ENCODE assay signal across 17 mouse cellular contexts in the genomic region with DNA sequence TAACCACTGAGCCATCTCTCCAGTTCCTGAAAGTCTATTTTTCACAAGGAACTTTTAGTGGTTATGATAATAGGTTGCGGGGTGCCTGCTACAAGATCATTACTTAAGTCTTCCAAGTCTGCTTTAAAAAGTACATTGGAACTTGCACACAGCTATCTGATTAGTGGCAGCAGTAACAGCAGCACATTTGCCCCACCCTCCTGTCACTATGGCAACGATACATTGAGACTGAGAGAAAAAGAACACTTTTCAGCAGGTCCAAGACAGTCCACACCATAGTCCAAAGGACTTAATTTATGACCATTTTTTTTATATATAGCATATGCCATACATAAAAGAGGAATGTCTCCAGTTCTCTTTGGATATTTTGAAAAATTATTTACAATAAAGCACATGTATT. TPM values are rescaled to one million over a fixed set of nuclear protein-coding genes. Genes with fewer than 3 reads are reported as not detected.
DNase-seq lines count a peak whose midpoint lies in the region; ATAC-seq lines count a peak whose summit lies in the region.
"Had no signal": no experiment of that assay in that cellular context is flagged by ENCODE, and none has a peak within 500 bp of the region (broad histone marks: within the 10 kb centered on the region; RNA-seq: fewer than 3 reads in every experiment).

No protein-coding gene starts in this region.

- no peak overlapping the region for H3K4me2 ChIP-seq in midbrain, embryonic 14.5 days (ENCODE audit: low read length)
- no peak overlapping the region for H3K4me2 ChIP-seq in midbrain, embryonic 16.5 days (ENCODE audit: low read length)
- H3K4me2 ChIP-seq in liver, embryonic 11.5 days, result no peak overlapping the region
- no peak overlapping the region for H3K4me2 ChIP-seq in stomach, embryonic 16.5 days (ENCODE audit: low read depth, low read length)
- H3K4me2 ChIP-seq: limb, embryonic 15.5 days; midbrain, embryonic 13.5 days; neural tube, embryonic 12.5 days had no signal

- no peaks in the 10 kb centered on the region for H3K4me1 ChIP-seq in midbrain, embryonic 14.5 days (ENCODE audit: control insufficient read depth, insufficient read depth, low read length)
- H3K4me1 ChIP-seq in midbrain, embryonic 16.5 days (ENCODE audit: control insufficient read depth, insufficient read depth, low read length), result no peaks in the 10 kb centered on the region
- peaks cover 10% of the 10 kb centered on the region for H3K4me1 ChIP-seq in liver, embryonic 11.5 days (replicated peaks; ENCODE audit: control insufficient read depth, insufficient read depth, low read length)
- H3K4me1 ChIP-seq in stomach, embryonic 16.5 days (ENCODE audit: control insufficient read depth, insufficient read depth, low read length), result peaks cover 4% of the 10 kb centered on the region; the same call in 1 of the 2 replicates
- H3K4me1 ChIP-seq: midbrain, embryonic 13.5 days had no signal

- ATAC-seq in midbrain, embryonic 14.5 days (ENCODE audit: low FRiP score, low TSS enrichment), result no peak
- no peak for ATAC-seq in midbrain, embryonic 16.5 days
- ATAC-seq in common myeloid progenitor, adult 5-6 weeks (replicated peaks; ENCODE audit: low read depth, poor library complexity, severe bottlenecking), result peak; percentile 46
- ATAC-seq in liver, embryonic 11.5 days (replicated peaks; ENCODE audit: low FRiP score), result 0 out of 2 replicates have a peak, but pooled peaks have one; percentile 18
- peak; percentile 38; the same call in 1 of the 2 replicates for ATAC-seq in stomach, embryonic 16.5 days (ENCODE audit: insufficient read depth, low FRiP score)

- 93% methylated on average over 2 of the region's 2 CpGs for WGBS in midbrain, embryonic 14.5 days
- WGBS in midbrain, embryonic 16.5 days, result 89% methylated on average over 2 of the region's 2 CpGs
- WGBS in liver, embryonic 11.5 days, result 70% methylated on average over 2 of the region's 2 CpGs
- WGBS in stomach, embryonic 16.5 days, result 87% methylated on average over 2 of the region's 2 CpGs

- no peak overlapping the region for H3K4me3 ChIP-seq in midbrain, embryonic 14.5 days (replicated peaks; ENCODE audit: low read depth, low read length)
- H3K4me3 ChIP-seq in midbrain, embryonic 16.5 days (ENCODE audit: low read depth, low read length), result no peak overlapping the region
- H3K4me3 ChIP-seq in liver, embryonic 11.5 days (ENCODE audit: low read depth, low read length), result no peak overlapping the region
- H3K4me3 ChIP-seq in stomach, embryonic 16.5 days (replicated peaks; ENCODE audit: low read length), result no peak overlapping the region
- H3K4me3 ChIP-seq: heart, embryonic 13.5 days; hindbrain, embryonic 10.5 days; left cerebral cortex, adult 2 months; limb, embryonic 15.5 days; midbrain, embryonic 13.5 days; neural tube, embryonic 12.5 days had no signal

- H3K27me3 ChIP-seq in midbrain, embryonic 14.5 days (ENCODE audit: control insufficient read depth, insufficient read depth, low read length), result no peaks in the 10 kb centered on the region
- no peaks in the 10 kb centered on the region for H3K27me3 ChIP-seq in midbrain, embryonic 16.5 days (ENCODE audit: control insufficient read depth, insufficient read depth, low read depth, low read length)
- no peaks in the 10 kb centered on the region for H3K27me3 ChIP-seq in liver, embryonic 11.5 days (replicated peaks; ENCODE audit: control insufficient read depth, insufficient read depth, low read length)
- no peaks in the 10 kb centered on the region for H3K27me3 ChIP-seq in stomach, embryonic 16.5 days (ENCODE audit: control insufficient read depth, insufficient read depth, low read length)
- H3K27me3 ChIP-seq: limb, embryonic 15.5 days; midbrain, embryonic 13.5 days; neural tube, embryonic 12.5 days had no signal

- no peaks in the 10 kb centered on the region for H3K9me3 ChIP-seq in midbrain, embryonic 14.5 days (ENCODE audit: control insufficient read depth, low read length)
- no peaks in the 10 kb centered on the region for H3K9me3 ChIP-seq in midbrain, embryonic 16.5 days (replicated peaks; ENCODE audit: control insufficient read depth, low read length, poor library complexity, severe bottlenecking)
- H3K9me3 ChIP-seq in liver, embryonic 11.5 days (ENCODE audit: control insufficient read depth, low read length), result no peaks in the 10 kb centered on the region
- no peaks in the 10 kb centered on the region for H3K9me3 ChIP-seq in stomach, embryonic 16.5 days (replicated peaks; ENCODE audit: control insufficient read depth, low read length)
- H3K9me3 ChIP-seq: heart, embryonic 13.5 days; hindbrain, embryonic 10.5 days; limb, embryonic 15.5 days; midbrain, embryonic 13.5 days; neural tube, embryonic 12.5 days had no signal

- H3K36me3 ChIP-seq in midbrain, embryonic 14.5 days (ENCODE audit: control insufficient read depth, insufficient read depth, low read length), result no peaks in the 10 kb centered on the region
- no peaks in the 10 kb centered on the region for H3K36me3 ChIP-seq in midbrain, embryonic 16.5 days (ENCODE audit: control insufficient read depth, insufficient read depth, low read length)
- H3K36me3 ChIP-seq in liver, embryonic 11.5 days (ENCODE audit: control insufficient read depth, insufficient read depth, low read length), result no peaks in the 10 kb centered on the region
- no peaks in the 10 kb centered on the region for H3K36me3 ChIP-seq in stomach, embryonic 16.5 days (ENCODE audit: control insufficient read depth, insufficient read depth, low read length)
- H3K36me3 ChIP-seq: heart, embryonic 13.5 days; hindbrain, embryonic 10.5 days; limb, embryonic 15.5 days; midbrain, embryonic 13.5 days; neural tube, embryonic 12.5 days had no signal

- H3K9ac ChIP-seq in midbrain, embryonic 14.5 days (replicated peaks; ENCODE audit: low read length), result no peak overlapping the region
- H3K9ac ChIP-seq in midbrain, embryonic 16.5 days (ENCODE audit: low read depth, low read length), result no peak overlapping the region
- H3K9ac ChIP-seq in liver, embryonic 11.5 days (ENCODE audit: low read depth, low read length), result no peak overlapping the region
- H3K9ac ChIP-seq in stomach, embryonic 16.5 days (ENCODE audit: low read length), result no peak overlapping the region
- H3K9ac ChIP-seq: heart, embryonic 13.5 days; limb, embryonic 15.5 days; midbrain, embryonic 13.5 days; neural tube, embryonic 12.5 days had no signal

- H3K27ac ChIP-seq in midbrain, embryonic 14.5 days (replicated peaks; ENCODE audit: low read depth, low read length), result no peak overlapping the region
- H3K27ac ChIP-seq in midbrain, embryonic 16.5 days (ENCODE audit: low read length), result no peak overlapping the region
- H3K27ac ChIP-seq in liver, embryonic 11.5 days (ENCODE audit: low read depth, low read length), result no peak overlapping the region
- no peak overlapping the region for H3K27ac ChIP-seq in stomach, embryonic 16.5 days (ENCODE audit: low read length)
- H3K27ac ChIP-seq: hindbrain, embryonic 10.5 days; left cerebral cortex, adult 2 months; limb, embryonic 15.5 days; midbrain, embryonic 13.5 days; neural tube, embryonic 12.5 days had no signal

- peak; percentile 29 for DNase-seq in midbrain, embryonic 14.5 days
- no peak for DNase-seq in liver, embryonic 11.5 days (ENCODE audit: low spot score)
- DNase-seq in adrenal gland, adult 8-10 months, result no peak
- DNase-seq in cerebellum, postnatal 25 days, result no peak
- no peak for DNase-seq in thymus, postnatal 4 days
- DNase-seq: cerebellum, postnatal 36 days; gastrocnemius, postnatal 25 days; lung, postnatal 36 days had no signal

RNA-seq across cellular contexts. Expression of a gene that starts 12.7 kb away (rescaled TPM):
- polyA plus RNA-seq in midbrain, embryonic 14.5 days (2014; fragmentation: Nextera tagmentation; extraction: Ambion mirVana), result 1.3 and 2.8 TPM in 2 replicates
- 3.6 and 5.2 TPM in 2 replicates for polyA plus RNA-seq in midbrain, embryonic 16.5 days (2015; fragmentation: Nextera tagmentation; extraction: Ambion mirVana)
- 0.69 TPM in 1 of 2 replicates, not detected in the other for total RNA-seq in common myeloid progenitor, adult 5-6 weeks (2017)
- polyA plus RNA-seq in liver, embryonic 11.5 days (2014; fragmentation: Nextera tagmentation; extraction: Ambion mirVana), result 2.3 and 2.8 TPM in 2 replicates
- polyA plus RNA-seq in stomach, embryonic 16.5 days (2015; fragmentation: Nextera tagmentation; extraction: Ambion mirVana), result 17.3 and 19.1 TPM in 2 replicates
- 10 to 100 TPM; 12.5 to 17.0 (median 14.7) TPM for total RNA-seq in adrenal gland, adult 8-10 months (2022)

Comparison
In these comparisons a context has a peak if more than half of its experiments do, and no peak if none do; other contexts are left out.
1. ATAC-seq: peak in common myeloid progenitor, adult 5-6 weeks (single experiment), liver, embryonic 11.5 days (single experiment) and stomach, embryonic 16.5 days (single experiment); none in midbrain, embryonic 14.5 days (single experiment) and midbrain, embryonic 16.5 days (single experiment).